Mouse (Mus musculus): ENCODE results near the gene Zfp13. TPM values are rescaled to one million over a fixed set of nuclear protein-coding genes. Genes with fewer than 3 reads are reported as not detected.
"Not testable (repeated sequence)": the region's sequence is repeated elsewhere in the genome, so short reads cannot be mapped to it uniquely, and the experiment has no call there.

Zfp13 gene
- polyA plus RNA-seq, 1 experiment from 2014 or later: 28.2 TPM

- Histone ChIP-seq H3K27ac (no peak overlapping the region), H3K27me3 (peaks cover 15% of the 10 kb centered on the region), H3K4me3 (no peak overlapping the region), H3K4me2 (no peak overlapping the region), H3K9me3 (no peaks in the 10 kb centered on the region), H3K4me1 (replicated peaks) (peaks cover 2% of the 10 kb centered on the region), H3K36me3 (no peaks in the 10 kb centered on the region), H3K9ac (no peak overlapping the region)
- no peak for ATAC-seq (ENCODE audit: low FRiP score)
- WGBS: 86% methylated on average over 7 of the region's 7 CpGs
Observed at GRCm38 (mm10) chr17:23604394-23604793, 5.1 kb upstream of the Zfp13 start.

GRCm38 (mm10) chr17:23603542-23603941 is 4.3 kb upstream of the Zfp13 start:
- 68% methylated on average over 2 of the region's 2 CpGs for WGBS
- Histone ChIP-seq H3K9ac (no peak overlapping the region), H3K4me1 (replicated peaks) (peaks cover 10% of the 10 kb centered on the region), H3K4me3 (no peak overlapping the region), H3K27ac (no peak overlapping the region), H3K27me3 (peaks cover 15% of the 10 kb centered on the region), H3K9me3 (no peaks in the 10 kb centered on the region), H3K4me2 (no peak overlapping the region), H3K36me3 (no peaks in the 10 kb centered on the region)
- no peak for ATAC-seq (ENCODE audit: low FRiP score)

- no peaks in the 10 kb centered on the region for H3K9me3 ChIP-seq
- 23% methylated on average over 8 of the region's 8 CpGs for WGBS
Observed at GRCm38 (mm10) chr17:23603077-23603476, 3.8 kb upstream of the Zfp13 start.

GRCm38 (mm10) chr17:23601836-23602585 is 2.7 kb upstream of the Zfp13 start:
- Histone ChIP-seq H3K27me3 (peaks cover 15% of the 10 kb centered on the region), H3K9ac (no peak overlapping the region), H3K36me3 (no peaks in the 10 kb centered on the region), H3K4me1 (replicated peaks) (peaks cover 14% of the 10 kb centered on the region), H3K4me2 (no peak overlapping the region), H3K27ac (no peak overlapping the region), H3K9me3 (no peaks in the 10 kb centered on the region), H3K4me3 (no peak overlapping the region)
- no peak for ATAC-seq (ENCODE audit: low FRiP score)
- 46% methylated on average over 10 of the region's 10 CpGs for WGBS

More at GRCm38 (mm10) chr17:23603077-23603476, 3.8 kb upstream of the Zfp13 start:
- no peaks in the 10 kb centered on the region for H3K36me3 ChIP-seq
- no peak for ATAC-seq (ENCODE audit: low FRiP score)
- no peak overlapping the region for H3K4me3 ChIP-seq
- peaks cover 15% of the 10 kb centered on the region for H3K27me3 ChIP-seq
- H3K4me1 ChIP-seq (replicated peaks): peaks cover 14% of the 10 kb centered on the region
- no peak overlapping the region for H3K4me2 ChIP-seq
- H3K27ac ChIP-seq: no peak overlapping the region
- no peak overlapping the region for H3K9ac ChIP-seq

- no peak within 1 kb of the TSS for H3K9ac ChIP-seq
- no peaks in the 10 kb centered on the region for H3K36me3 ChIP-seq
- H3K4me1 ChIP-seq (replicated peaks): peaks cover 14% of the 10 kb centered on the region
- H3K27ac ChIP-seq: no peak within 1 kb of the TSS
- H3K4me2 ChIP-seq: peak within 1 kb of the TSS; percentile 65
- H3K4me3 ChIP-seq: no peak within 1 kb of the TSS
- H3K27me3 ChIP-seq: peaks cover 15% of the 10 kb centered on the region
- WGBS: 29% methylated on average over 15 of the region's 15 CpGs
- no peaks in the 10 kb centered on the region for H3K9me3 ChIP-seq
- ATAC-seq (ENCODE audit: low FRiP score): no peak
Observed at GRCm38 (mm10) chr17:23600641-23601622, 1.6 kb upstream of the Zfp13 start, which contains the start of gene Zscan10. Zscan10 (plus strand) TSS chr17:23600856.

- peaks cover 14% of the 10 kb centered on the region for H3K4me1 ChIP-seq (replicated peaks)
- H3K9me3 ChIP-seq: no peaks in the 10 kb centered on the region
- ATAC-seq (ENCODE audit: low FRiP score): no peak; the same call in 1 of the 2 replicates
- H3K27me3 ChIP-seq: peaks cover 15% of the 10 kb centered on the region
- H3K4me2 ChIP-seq: peak overlapping the region; percentile 65
- H3K27ac ChIP-seq: no peak overlapping the region
- WGBS: 44% methylated on average over 7 of the region's 7 CpGs
- peak overlapping the region; percentile 66; the same call in 1 of the 2 replicates for H3K9ac ChIP-seq
- H3K4me3 ChIP-seq: peak overlapping the region; percentile 42
- no peaks in the 10 kb centered on the region for H3K36me3 ChIP-seq
Observed at GRCm38 (mm10) chr17:23599605-23600063, 347 bp upstream of the Zfp13 start.

- not testable (repeated sequence) for ATAC-seq (ENCODE audit: low FRiP score); H3K4me2 ChIP-seq; H3K27me3 ChIP-seq; H3K9me3 ChIP-seq; H3K4me3 ChIP-seq; H3K9ac ChIP-seq; H3K27ac ChIP-seq; H3K36me3 ChIP-seq
- peaks cover 19% of the 10 kb centered on the region for H3K4me1 ChIP-seq (replicated peaks)
- WGBS: 76% methylated on average over 4 of the region's 4 CpGs
Observed at GRCm38 (mm10) chr17:23595139-23595538, 4.1 kb downstream of the Zfp13 start.

- peak; percentile 77 for ATAC-seq (ENCODE audit: low FRiP score)
- H3K27me3 ChIP-seq: no peaks in the 10 kb centered on the region
- no peaks in the 10 kb centered on the region for H3K36me3 ChIP-seq
- peak overlapping the region; percentile 73 for H3K9ac ChIP-seq
- H3K4me2 ChIP-seq: peak overlapping the region; percentile 75
- H3K4me3 ChIP-seq: peak overlapping the region; percentile 45
- H3K9me3 ChIP-seq: no peaks in the 10 kb centered on the region
- peaks cover 5% of the 10 kb centered on the region for H3K4me1 ChIP-seq (replicated peaks)
- WGBS: 14% methylated on average over 13 of the region's 13 CpGs
- H3K27ac ChIP-seq: peak overlapping the region; percentile 82
Observed at GRCm38 (mm10) chr17:23592926-23593300, 6.4 kb downstream of the Zfp13 start.

GRCm38 (mm10) chr17:23592208-23592925 is 6.9 kb downstream of the Zfp13 start:
- peak overlapping the region; percentile 82 for H3K27ac ChIP-seq
- H3K4me1 ChIP-seq (replicated peaks): peaks cover 5% of the 10 kb centered on the region
- 6% methylated on average over 34 of the region's 34 CpGs for WGBS
- no peaks in the 10 kb centered on the region for H3K27me3 ChIP-seq
- peak; percentile 99 for ATAC-seq (ENCODE audit: low FRiP score)
- H3K9ac ChIP-seq: peak overlapping the region; percentile 73
- peak overlapping the region; percentile 45 for H3K4me3 ChIP-seq
- peak overlapping the region; percentile 75 for H3K4me2 ChIP-seq
- H3K9me3 ChIP-seq: no peaks in the 10 kb centered on the region
- H3K36me3 ChIP-seq: no peaks in the 10 kb centered on the region

- Histone ChIP-seq H3K36me3 (no peaks in the 10 kb centered on the region), H3K9ac (no peak overlapping the region), H3K27ac (no peak overlapping the region), H3K9me3 (no peaks in the 10 kb centered on the region), H3K4me2 (no peak overlapping the region), H3K4me1 (replicated peaks) (peaks cover 28% of the 10 kb centered on the region), H3K4me3 (no peak overlapping the region), H3K27me3 (no peaks in the 10 kb centered on the region)
- ATAC-seq (ENCODE audit: low FRiP score): no peak
- WGBS: 78% methylated on average over 2 of the region's 2 CpGs
Observed at GRCm38 (mm10) chr17:23587253-23587652, 12.0 kb downstream of the Zfp13 start.

GRCm38 (mm10) chr17:23585721-23586491 is 13.4 kb downstream of the Zfp13 start:
- Histone ChIP-seq H3K4me3 (peak overlapping the region; percentile 79), H3K9ac (peak overlapping the region; percentile 93), H3K9me3 (no peaks in the 10 kb centered on the region), H3K27ac (peak overlapping the region; percentile 76), H3K36me3 (peaks cover 8% of the 10 kb centered on the region), H3K4me1 (replicated peaks) (peaks cover 28% of the 10 kb centered on the region), H3K4me2 (peak overlapping the region; percentile 86), H3K27me3 (no peaks in the 10 kb centered on the region)
- under 1% methylated on average over 22 of the region's 22 CpGs for WGBS
- peak; percentile 91 for ATAC-seq (ENCODE audit: low FRiP score)
